Mouse (Mus musculus) heart, adult 9 months (tissue): Measurements from ENCODE around the gene Klhdc1.

ENCODE experiments used
- DNase-seq, 2 experiments: peaks; one replicate each; pipeline ENCODE4 v3.0.0; 2022; ENCODE audit warnings: low spot score in 2 of 2

Gene Klhdc1

GRCm38 (mm10) chr12:69240876-69241275 lies at the start of gene Klhdc1:
TSS of gene Klhdc1 (plus strand) at chr12:69241176.
- no peak for DNase-seq

- no peak for DNase-seq
These were observed 49.6 kb upstream of the Klhdc1 start for GRCm38 (mm10) chr12:69191396-69191795.

GRCm38 (mm10) chr12:69192637-69193036 lies 48.3 kb upstream of the Klhdc1 start:
- no peak for DNase-seq

GRCm38 (mm10) chr12:69196444-69197377 lies 44.3 kb upstream of the Klhdc1 start, which contains the start of gene Gm49383:
TSS of gene Gm49383 (minus strand) at chr12:69197104.
- peak; percentile 56 to 61 for DNase-seq

GRCm38 (mm10) chr12:69197378-69198163 lies 43.4 kb upstream of the Klhdc1 start:
- DNase-seq = peak; percentile 34 to 51

GRCm38 (mm10) chr12:69198164-69198535 lies 42.8 kb upstream of the Klhdc1 start, which contains the start of gene Dnaaf2:
TSS of gene Dnaaf2 (minus strand) at chr12:69198429.
- DNase-seq = peak; percentile 38 to 53

- no peak for DNase-seq
These were observed 42.0 kb upstream of the Klhdc1 start for GRCm38 (mm10) chr12:69198985-69199384.

- DNase-seq = no peak
These were observed 36.7 kb upstream of the Klhdc1 start, which contains the start of gene Gm49384 for GRCm38 (mm10) chr12:69204052-69204833. TSS of gene Gm49384 (minus strand) at chr12:69204267.

- DNase-seq = no peak
These were observed 33.6 kb upstream of the Klhdc1 start for GRCm38 (mm10) chr12:69207396-69207795.

GRCm38 (mm10) chr12:69207926-69208325 lies 33.0 kb upstream of the Klhdc1 start:
- no peak for DNase-seq

GRCm38 (mm10) chr12:69208520-69208919 lies 32.5 kb upstream of the Klhdc1 start:
- no peak for DNase-seq

- DNase-seq = no peak
These were observed 30.7 kb upstream of the Klhdc1 start for GRCm38 (mm10) chr12:69210056-69210979.

- DNase-seq = no peak
These were observed 29.9 kb upstream of the Klhdc1 start for GRCm38 (mm10) chr12:69211057-69211456.

GRCm38 (mm10) chr12:69213186-69213777 lies 27.7 kb upstream of the Klhdc1 start:
- no peak for DNase-seq

GRCm38 (mm10) chr12:69214393-69214792 lies 26.6 kb upstream of the Klhdc1 start:
- DNase-seq = no peak

- peak; percentile 35 to 79 for DNase-seq
These were observed 25.8 kb upstream of the Klhdc1 start for GRCm38 (mm10) chr12:69215000-69215785.

- no peak for DNase-seq
These were observed 24.4 kb upstream of the Klhdc1 start for GRCm38 (mm10) chr12:69216587-69216986.

GRCm38 (mm10) chr12:69220613-69221277 lies 20.2 kb upstream of the Klhdc1 start:
- no peak for DNase-seq
